Mouse (Mus musculus): ENCODE measurements around the gene Plk2.

Gene Plk2

DNA sequence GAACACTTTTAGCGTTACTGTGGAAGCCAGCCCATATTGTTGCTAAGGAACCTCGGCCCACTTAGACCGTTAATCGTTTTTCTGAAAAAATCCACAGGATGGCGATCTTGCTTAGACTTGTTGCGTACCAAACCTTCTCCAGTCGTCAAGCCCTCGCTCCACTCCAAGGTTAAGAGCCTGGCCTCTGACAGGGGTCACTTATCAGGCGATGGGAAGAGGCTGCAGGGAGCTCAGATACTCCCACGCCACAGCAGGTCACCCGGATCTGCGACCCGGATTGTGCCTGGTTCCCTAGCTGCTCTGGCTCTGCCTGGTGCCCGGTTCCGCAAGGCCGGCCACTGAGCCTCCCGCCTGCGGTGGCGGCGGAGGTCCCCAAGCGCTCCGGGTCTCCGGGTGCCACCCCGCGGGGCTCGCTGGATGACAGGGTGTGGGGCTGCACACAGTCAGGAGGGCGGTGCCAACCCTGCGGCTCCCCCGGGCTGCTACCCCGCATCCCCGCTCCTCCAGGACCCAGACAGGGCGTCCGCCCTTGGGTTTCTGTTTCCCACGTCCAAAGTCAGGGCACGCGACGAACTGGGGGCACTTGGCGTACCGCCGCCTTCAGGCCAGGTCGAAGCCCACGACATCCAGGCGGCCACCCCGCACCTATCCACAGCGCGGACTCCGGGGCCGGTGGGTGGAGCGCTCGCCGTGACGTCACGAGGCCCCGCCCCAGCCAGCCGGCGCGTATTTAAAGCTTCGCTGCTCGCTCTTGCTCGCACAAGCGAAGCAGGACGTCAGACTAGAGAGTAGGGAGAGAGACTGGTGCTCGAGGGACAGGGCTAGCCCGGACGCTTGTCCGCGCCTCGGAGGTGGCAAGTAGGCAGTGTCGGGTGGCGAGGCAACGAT lies at the start of gene Plk2:
Plk2 (plus strand) TSS at position 756 of the 888 bp plus-strand sequence.
- in situ Hi-C loops (cut with MboI, MseI) = loop anchor here (5.0 to 10.0 kb wide), 3 partner anchors 568 to 1330 kb away; no protein-coding TSS in a partner anchor

DNA sequence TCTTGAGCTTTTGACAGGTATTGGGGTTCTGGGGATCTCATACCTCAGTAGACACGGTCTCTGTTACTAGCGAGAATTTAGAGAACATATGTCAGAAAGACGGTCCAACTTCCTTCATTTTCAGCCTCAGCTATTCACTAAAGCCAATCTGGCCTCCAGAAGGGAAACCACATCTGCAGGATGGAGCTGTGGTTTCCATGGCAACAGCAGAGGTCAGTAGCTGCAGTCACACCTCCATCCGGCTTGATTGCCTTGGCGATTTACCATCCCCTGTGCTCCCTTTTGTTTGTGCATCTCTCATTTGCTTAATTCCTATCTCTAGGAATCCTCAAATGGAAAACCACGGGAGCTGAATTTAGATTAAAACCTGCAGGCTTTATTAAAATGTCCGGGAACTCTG lies 48.1 kb upstream of the Plk2 start:
- in situ Hi-C loops (cut with MboI, MseI) = no loop called here

- in situ Hi-C loops (cut with MboI, MseI) = loop anchor here (25.0 kb wide), 1 partner anchor 564 kb away; no protein-coding TSS in a partner anchor
These were observed 43.8 kb upstream of the Plk2 start for GRCm38 (mm10) chr13:110351051-110351450.

- in situ Hi-C loops (cut with MboI, MseI) = loop anchor here (25.0 kb wide), 1 partner anchor 570 kb away; no protein-coding TSS in a partner anchor
These were observed 37.9 kb upstream of the Plk2 start, which contains the start of gene Gapt for GRCm38 (mm10) chr13:110356941-110357340. Gene Gapt (minus strand): TSS chr13:110357199.

- in situ Hi-C loops (cut with MboI, MseI) = loop anchor here (25.0 kb wide), 1 partner anchor 576 kb away; no protein-coding TSS in a partner anchor
These were observed 31.1 kb upstream of the Plk2 start for GRCm38 (mm10) chr13:110363722-110364121.

- in situ Hi-C loops (cut with MboI, MseI) = loop anchor here (5.0 to 25.0 kb wide), 2 partner anchors 304 to 579 kb away; no protein-coding TSS in a partner anchor
These were observed 28.4 kb upstream of the Plk2 start for GRCm38 (mm10) chr13:110366477-110366876.

- in situ Hi-C loops (cut with MboI, MseI) = loop anchor here (5.0 to 25.0 kb wide), 2 partner anchors 306 to 581 kb away; no protein-coding TSS in a partner anchor
These were observed 26.8 kb upstream of the Plk2 start for GRCm38 (mm10) chr13:110367961-110368555.

GRCm38 (mm10) chr13:110368556-110369040 lies 26.2 kb upstream of the Plk2 start:
- in situ Hi-C loops (cut with MboI, MseI) = loop anchor here (5.0 to 25.0 kb wide), 2 partner anchors 306 to 581 kb away; no protein-coding TSS in a partner anchor

- in situ Hi-C loops (cut with MboI, MseI) = loop anchor here (5.0 to 25.0 kb wide), 2 partner anchors 307 to 582 kb away; no protein-coding TSS in a partner anchor
These were observed 25.2 kb upstream of the Plk2 start for GRCm38 (mm10) chr13:110369673-110370072.

DNA sequence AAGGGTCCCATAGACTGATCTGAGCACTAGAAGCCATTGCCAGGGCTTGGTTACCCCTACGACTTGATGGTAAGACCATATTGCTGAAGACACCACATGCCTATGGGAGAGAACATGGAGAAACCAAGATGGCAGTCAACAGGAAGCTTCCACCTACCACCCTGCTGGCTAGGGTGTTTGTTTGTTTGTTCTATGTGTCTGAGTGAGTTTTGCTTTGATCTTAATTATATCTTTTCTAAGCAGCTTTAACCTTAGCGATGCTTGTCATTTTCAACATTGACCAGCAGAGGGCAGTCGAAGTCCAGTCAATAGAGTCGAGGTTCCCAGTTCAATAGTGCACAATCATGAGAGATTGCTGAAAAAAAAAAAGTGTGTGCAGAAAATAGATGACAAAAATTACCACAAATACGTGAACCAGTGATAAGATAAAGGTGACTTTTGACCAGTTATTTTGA lies 12.4 kb upstream of the Plk2 start:
- in situ Hi-C loops (cut with MboI, MseI) = no loop called here

- in situ Hi-C loops (cut with MboI, MseI) = no loop called here
These were observed 10.3 kb upstream of the Plk2 start for GRCm38 (mm10) chr13:110384514-110384913.

- in situ Hi-C loops (cut with MboI, MseI) = loop anchor here (5.0 to 10.0 kb wide), 2 partner anchors 570 to 1333 kb away; no protein-coding TSS in a partner anchor
These were observed 2.6 kb upstream of the Plk2 start for GRCm38 (mm10) chr13:110392210-110392609.

DNA sequence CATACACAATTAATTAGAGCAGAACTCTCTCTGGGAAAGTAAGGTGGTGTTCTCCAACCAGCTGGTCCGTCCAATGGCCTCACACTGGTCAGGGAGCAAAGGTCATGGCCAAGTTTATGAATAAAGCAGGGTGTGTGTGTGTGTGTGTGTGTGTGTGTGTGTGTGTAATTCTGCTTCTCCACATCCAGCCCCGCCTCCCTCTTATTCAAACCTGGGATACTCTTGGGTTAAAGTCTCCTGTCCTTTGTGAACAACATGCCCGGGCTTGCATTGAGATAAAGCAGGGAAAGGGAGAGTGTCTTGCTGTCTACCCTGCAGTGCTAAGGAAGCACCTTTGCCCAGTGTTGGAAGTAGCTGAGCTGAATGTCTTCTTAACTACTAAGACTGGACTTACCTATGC lies 2.2 kb upstream of the Plk2 start:
- in situ Hi-C loops (cut with MboI, MseI) = loop anchor here (5.0 to 10.0 kb wide), 2 partner anchors 570 to 1332 kb away; no protein-coding TSS in a partner anchor

- in situ Hi-C loops (cut with MboI, MseI) = loop anchor here (5.0 to 10.0 kb wide), 2 partner anchors 1017 to 1330 kb away; no protein-coding TSS in a partner anchor
These were observed 441 bp downstream of the Plk2 start for GRCm38 (mm10) chr13:110395179-110395794.

DNA sequence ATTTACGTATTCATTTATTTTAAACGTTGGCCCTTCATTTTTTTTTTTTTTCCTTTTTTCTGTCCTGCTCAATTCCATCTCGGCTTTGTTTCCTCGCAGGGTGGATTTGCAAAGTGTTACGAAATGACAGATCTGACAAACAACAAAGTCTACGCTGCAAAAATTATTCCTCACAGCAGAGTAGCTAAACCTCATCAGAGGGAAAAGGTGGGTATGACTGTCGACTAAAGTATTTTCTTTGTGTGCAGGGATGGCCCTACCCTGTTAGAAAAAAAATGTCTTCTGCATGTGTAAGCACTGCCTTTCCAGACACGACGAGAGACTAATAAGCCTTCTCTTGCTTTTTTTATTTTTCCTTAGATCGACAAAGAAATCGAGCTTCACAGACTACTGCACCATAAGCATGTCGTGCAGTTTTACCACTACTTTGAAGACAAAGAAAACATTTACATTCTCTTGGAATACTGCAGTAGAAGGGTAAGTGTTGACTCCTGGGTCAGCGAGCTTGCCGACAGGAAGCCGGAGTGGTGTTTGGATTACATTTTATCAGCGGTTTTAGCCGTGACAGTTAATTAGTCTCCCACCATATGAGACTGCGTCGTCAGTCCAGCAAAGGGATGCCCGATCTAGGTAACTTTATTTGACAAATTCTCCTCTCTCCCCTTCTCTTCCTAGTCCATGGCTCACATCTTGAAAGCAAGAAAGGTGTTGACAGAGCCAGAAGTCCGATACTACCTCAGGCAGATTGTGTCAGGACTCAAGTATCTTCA lies 1.3 kb downstream of the Plk2 start:
- in situ Hi-C loops (cut with MboI, MseI) = loop anchor here (5.0 to 10.0 kb wide), 2 partner anchors 1016 to 1329 kb away; no protein-coding TSS in a partner anchor

DNA sequence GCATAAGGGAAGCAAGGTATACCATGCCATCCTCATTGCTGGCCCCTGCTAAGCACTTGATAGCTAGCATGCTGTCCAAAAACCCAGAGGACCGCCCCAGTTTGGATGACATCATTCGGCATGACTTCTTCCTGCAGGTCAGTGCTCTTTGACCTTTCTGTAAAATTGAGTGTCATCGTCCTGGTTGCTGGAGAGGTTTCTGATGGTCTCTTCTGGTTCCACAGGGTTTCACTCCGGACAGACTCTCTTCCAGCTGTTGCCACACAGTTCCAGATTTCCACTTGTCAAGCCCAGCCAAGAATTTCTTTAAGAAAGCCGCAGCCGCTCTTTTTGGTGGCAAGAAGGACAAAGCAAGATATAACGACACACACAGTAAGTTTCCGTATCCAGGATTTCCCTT lies 2.9 kb downstream of the Plk2 start:
- in situ Hi-C loops (cut with MboI, MseI) = loop anchor here (5.0 to 10.0 kb wide), 2 partner anchors 1015 to 1327 kb away; no protein-coding TSS in a partner anchor

- in situ Hi-C loops (cut with MboI, MseI) = loop anchor here (5.0 to 10.0 kb wide), 2 partner anchors 1014 to 1326 kb away; no protein-coding TSS in a partner anchor
These were observed 3.8 kb downstream of the Plk2 start for GRCm38 (mm10) chr13:110398513-110399270.

- in situ Hi-C loops (cut with MboI, MseI) = no loop called here
These were observed 6.6 kb downstream of the Plk2 start for GRCm38 (mm10) chr13:110401443-110401842.

DNA sequence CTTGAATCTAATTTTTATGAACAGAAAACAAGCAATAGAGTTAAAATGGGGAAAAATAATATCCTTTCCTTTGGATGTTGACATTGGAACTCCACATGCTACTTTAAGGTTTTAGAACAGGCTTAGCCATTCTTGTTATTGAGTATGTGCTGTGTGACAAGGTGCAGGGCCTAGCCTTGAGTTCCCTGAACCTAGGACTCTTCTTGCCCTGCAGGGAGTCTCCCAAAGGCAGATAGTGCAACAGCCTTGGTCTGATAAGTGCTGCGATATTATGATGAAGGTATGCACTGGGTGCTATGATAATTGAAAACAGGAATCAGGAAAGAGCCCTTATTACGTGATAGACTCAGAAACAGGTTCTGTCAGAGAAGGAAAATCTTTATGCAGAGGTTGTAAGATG lies 7.0 kb downstream of the Plk2 start:
- in situ Hi-C loops (cut with MboI, MseI) = no loop called here
